Mouse (Mus musculus): ENCODE measurements around the gene Sept9.

- TF ChIP-seq POLR2A (IDR thresholded peaks at IDR 0.05; ENCODE audit: low read depth, low read length) (no peak), CTCF (IDR thresholded peaks at IDR 0.05; ENCODE audit: extremely low read depth, insufficient read depth, insufficient read length, insufficient replicate concordance) (no peak)
Observed at GRCm38 (mm10) chr11:117359161-117359560, 159.7 kb downstream of the Sept9 start.
